Mouse (Mus musculus) 416B (cell line): ENCODE data around the gene Brd1.
"Not testable (repeated sequence)": the region's sequence is repeated elsewhere in the genome, so short reads cannot be mapped to it uniquely, and the experiment has no call there.

Experiments
- DNase-seq: peaks from one replicate; pipeline ENCODE4 v3.0.0; 2011; ENCODE audit warnings: low read depth

Brd1 gene

DNA sequence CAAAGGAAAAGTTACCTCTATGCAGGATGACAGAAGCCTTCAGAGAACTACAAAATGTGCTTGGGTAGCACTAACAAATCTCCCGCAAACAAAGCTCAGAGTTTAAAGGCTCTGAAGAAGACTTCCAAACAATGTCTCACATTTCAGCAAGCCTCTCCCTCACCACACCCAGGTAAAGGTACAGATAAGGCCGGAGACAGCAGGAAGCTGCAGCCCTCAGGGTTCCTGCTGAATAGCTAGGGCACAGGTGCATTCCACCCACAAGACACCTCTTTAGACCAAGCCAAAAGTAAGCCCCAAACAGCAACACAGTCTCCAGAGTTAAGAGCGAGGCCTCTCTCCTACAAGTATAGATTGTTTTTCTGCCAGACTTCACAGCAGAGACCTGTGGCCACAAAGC lies 3.3 kb downstream of the Brd1 start:
- no peak for DNase-seq

DNA sequence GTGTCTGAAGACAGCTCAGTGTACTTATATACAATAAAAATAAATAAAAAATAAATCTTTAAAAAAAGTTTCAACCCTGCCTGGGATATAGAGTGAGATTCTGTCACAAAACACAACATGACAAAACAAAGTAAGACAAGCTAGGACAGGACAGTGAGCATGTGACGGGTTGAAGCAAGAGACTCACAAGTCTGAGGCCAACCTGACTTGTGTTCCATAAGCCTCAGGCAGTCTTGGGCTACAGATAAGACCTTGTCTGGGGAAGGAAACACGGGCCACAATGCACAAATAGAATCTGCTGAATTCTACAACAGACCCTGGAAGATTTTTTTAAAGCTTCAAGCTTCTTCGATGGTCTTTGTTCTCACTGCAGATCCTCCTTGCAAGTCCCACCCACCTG lies 6.8 kb downstream of the Brd1 start:
- DNase-seq: no peak

DNA sequence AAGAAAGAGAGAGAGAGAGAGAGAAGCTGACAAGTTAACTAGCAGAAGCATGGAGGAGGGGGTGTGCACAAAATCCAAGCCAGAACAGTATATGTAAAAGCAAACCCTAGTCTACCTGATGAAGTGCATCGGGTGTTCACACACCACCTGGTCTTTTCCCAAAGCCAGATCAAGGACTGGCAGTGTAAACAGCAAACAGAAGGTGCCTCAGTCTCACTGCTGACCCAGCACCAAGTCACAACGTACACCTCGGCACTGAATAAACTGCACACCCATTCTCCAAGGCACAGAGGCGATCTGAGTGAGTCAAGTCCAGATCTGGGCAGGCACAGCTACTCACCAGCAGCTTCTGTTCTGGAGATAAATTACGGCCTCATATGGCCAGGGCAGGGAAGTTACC lies 9.0 kb downstream of the Brd1 start:
- DNase-seq: no peak

DNA sequence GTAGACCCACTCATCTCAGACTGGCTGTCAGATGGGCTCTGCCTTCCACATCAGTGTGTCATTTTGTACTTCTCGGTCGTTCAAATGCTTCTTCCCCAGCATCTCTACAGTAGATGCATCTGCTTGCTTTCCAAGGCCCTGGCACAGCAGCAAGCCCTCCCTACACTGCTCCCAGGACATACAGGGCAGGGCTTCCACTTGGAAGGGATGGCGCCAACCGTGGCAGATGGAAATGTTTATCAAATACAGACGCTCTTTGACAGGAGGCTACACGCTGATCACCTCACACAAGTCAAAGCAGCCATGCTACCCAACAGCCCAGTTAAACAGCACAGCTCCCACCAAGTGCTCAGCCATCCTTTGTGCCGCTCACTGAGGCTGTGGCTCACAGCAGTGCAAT lies 9.7 kb downstream of the Brd1 start:
- no peak for DNase-seq

DNA sequence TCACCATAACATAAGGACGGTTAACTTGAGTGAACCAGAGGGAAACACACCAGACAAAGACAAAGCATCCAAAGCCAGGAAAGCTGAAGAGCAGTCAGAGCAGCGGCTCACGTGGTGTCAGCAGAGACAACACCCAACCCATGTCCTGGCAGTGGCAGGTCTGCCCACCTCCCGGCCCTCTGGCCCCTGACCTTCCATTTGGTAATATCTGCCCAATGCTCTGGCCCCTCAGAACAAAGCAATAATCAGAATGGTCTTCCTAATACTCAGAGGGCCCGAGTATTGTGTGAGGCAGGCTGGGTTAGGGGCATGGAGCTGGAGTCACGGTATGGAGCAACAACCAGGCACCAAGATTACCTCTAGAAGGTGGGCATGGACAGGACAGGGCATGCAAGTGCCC lies 10.8 kb downstream of the Brd1 start:
- no peak for DNase-seq

DNA sequence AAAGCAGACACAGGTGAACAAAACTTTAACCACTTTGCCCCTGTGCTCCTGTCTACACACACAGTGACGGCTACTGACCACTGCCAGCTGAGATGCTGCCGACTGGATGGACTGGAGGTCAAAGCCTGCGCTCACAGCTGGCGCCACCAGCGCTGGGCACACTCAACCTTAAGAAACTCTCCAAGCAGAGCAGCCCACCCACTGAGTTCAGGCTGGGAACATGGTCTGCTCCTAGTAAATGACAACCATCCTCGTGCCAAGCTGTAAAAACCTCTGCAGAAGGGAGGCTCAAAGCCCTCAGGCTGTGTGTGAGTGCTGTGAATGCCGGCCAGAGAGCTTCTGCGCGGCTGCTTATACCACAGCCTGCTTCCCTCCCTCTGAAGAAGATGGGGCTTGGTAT lies 16.8 kb downstream of the Brd1 start:
- DNase-seq: no peak

DNA sequence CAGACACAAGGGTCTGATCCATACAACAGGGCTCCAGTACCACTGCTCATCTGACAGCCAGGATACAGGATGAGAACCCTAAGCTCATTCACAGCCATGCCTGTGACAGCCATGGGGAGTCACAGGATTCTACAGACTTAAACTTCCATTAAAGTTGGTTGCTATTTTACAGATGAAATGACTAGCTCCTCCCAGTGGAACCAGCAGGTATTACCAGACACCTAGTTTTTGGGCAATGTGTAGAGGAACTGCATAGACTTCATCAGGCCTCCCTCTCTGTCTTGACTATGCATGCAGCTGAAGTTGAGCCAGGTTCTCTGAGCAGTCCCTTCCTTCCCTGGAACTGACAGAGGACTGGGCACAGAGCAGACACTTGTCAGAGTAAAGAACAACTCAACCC lies 17.7 kb downstream of the Brd1 start:
- DNase-seq: peak; percentile 61

DNA sequence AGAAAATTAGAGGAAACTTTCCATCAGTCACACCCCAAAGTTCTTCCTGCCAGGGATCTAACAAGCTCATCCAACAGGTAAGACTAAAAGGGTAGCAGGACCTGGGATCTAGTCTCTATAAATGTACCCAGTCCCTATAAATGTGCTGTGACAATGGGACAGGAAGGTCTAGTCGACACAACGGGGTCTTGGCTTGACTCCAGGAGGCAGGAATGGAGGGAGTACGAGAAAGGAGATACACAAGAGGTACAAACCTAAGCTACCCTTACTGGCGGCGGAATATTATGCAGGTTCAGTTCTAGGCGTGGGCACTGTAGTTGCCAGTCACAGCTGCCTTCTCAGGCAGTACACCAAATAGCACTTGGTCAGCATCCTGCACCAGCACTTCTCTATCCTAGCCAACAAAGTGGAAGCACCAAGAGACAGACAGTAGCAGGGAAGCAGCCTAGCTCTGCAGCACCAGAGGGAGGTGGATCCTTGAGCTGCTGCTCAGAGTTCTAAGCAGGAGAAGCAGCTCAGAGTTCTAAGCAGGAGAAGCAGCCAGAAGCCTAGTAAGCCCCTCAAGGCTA lies 19.9 kb downstream of the Brd1 start:
- no peak for DNase-seq

DNA sequence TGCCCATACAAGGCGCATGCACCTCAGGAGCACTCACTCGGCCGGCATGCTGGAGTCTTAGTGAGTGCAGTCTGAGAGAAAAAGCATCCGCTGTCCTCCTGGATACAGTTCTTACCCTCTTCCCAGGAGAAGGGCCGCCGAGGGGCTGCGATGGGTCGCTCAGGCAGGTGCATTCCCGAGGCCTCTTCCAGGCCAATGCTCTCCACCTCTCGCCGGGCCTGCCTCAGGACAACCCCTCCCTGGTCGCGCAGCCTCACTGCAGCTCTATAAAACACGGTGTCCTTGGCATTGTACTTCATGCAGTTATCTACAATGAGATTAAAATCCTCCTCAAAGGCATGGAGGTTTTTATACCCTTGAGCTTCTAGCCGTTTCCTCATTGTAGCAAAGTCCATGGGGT lies 21.5 kb downstream of the Brd1 start:
- DNase-seq: no peak

DNA sequence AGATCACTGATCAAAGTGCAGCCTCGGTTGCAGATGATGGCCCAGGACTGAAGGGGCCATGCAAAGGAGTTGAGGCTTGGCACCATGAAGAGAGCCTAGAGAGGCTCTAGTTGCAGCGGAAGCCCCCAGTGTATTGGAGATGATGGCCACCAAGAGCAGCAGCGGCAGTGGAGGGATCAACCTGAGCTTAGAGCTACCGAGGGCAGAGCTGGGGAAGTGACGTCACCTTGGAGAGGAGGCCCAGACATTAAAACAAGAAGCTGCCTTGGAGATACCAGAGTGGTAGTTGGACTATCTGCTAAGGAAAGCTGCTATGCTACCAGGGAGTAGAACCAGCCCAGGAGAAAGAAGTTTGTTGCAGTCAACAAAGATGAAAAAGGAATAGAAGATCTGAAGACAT lies 24.2 kb downstream of the Brd1 start:
- no peak for DNase-seq

DNA sequence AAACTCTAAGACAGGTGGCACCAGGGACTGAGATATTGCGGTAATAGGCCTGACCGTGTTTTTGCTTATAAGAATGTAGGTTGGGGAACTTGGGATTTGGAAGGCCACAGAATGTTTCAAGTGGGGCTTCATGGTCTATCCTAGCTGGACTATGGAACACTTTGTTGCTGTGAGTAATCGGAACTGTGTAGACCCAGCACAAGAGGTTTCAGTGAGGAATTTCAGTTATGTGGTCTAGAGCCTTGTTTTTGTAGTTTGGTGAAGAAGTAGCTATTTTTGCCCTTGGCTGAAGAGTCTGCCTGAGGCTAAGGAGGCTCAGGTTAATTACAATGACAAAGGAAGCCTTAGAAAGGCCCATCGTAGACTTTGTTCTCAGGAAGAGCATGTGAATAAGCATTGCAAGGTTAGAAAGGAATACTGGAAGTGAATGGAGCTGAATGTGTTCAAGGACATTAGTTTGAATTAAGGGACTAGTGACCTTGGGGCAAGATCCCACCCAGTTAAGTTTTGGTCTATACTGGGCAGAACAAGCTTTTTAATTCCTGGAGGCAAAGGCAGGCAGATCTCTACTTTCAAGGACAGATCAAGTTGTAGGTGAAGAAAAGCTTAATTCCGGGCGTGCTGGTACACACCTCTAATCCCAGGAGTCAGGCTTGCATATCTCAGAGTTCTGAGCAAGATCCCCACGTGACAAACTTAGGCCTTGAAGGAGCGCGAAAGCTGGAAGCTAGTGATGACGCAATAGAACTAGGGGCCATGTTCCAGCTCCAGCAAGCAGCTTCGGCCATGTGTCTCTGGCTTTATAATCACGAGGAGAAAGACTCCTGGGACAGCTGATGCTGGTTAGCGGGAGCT lies 25.1 kb downstream of the Brd1 start:
- DNase-seq: peak; percentile 22

DNA sequence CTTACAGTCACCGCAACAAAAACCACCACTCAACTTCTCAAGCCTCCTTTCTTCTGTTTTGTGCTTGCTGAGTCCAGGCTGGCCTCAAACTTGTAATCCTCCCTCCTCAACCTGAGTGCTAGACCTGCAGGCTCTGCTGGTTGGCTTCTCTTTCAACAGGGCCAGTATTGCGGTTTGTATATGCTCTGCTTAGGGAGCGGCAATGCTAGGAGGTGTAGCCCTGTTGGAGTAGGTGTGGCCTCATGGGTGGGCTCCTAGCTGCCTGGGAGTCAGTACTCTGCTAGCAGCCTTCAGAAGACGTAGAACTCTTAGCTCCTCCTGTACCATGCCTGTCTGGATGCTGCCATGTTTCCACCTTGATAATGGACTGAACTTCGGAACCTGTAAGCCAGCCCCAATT lies 25.8 kb downstream of the Brd1 start:
- DNase-seq: no peak

DNA sequence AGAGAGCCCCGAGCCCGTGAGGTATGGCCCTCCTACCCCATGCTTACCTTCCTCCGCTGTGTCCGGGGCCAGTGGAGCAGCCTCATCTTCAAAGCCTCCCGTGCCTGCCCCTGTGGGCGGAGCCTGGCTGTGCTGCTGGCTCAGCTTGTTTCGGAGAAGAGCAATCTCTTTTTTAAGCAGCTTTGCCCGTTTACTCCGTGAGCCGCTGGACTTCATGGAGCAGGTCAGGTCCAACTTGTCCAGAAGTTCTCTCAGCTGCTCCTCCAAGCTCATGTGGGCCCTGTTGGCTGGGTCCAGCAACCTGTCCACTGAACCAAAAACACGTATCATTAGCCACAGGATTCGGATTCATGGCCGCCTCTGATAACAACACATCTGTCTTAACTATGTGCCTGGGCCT lies 27.0 kb downstream of the Brd1 start:
- not testable (repeated sequence) for DNase-seq

DNA sequence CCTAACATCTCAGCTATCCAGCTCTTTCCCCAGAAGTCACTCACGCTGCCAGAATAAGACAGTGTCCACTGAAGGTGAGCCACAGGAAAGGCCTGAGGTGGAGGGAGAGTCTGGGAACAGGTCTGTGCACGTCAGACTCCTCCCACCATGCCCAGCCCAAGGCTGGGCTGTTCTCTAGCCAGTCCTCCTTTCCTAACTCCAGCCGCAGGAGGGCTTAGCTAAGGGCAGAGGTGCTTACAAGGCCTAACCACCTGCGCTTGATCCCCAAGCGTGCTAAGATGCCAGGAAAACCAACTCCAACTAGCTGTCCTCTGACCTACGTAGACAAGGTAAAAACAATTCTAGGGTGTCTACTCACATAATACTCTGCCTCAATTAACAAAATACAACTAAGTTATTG lies 27.7 kb downstream of the Brd1 start:
- DNase-seq: no peak

DNA sequence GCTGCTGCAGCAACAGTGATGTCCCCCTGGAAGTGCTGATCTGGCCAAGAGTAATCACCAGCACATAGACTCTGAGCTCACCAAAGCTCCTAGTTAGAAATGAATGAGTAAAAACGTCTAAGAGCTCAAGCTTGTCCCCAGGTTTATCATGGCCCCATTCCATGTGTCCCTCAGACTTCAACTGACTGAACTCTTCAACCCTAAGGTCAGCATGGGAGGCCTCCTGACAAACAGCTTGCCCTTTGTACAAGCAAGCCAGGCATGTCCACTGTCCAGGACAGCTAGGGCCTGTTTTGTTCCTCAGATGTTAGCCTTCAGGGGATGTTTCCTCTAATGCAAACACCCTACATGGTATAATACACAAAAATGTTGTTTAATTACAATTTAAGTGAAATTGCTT lies 29.7 kb downstream of the Brd1 start:
- DNase-seq: no peak

DNA sequence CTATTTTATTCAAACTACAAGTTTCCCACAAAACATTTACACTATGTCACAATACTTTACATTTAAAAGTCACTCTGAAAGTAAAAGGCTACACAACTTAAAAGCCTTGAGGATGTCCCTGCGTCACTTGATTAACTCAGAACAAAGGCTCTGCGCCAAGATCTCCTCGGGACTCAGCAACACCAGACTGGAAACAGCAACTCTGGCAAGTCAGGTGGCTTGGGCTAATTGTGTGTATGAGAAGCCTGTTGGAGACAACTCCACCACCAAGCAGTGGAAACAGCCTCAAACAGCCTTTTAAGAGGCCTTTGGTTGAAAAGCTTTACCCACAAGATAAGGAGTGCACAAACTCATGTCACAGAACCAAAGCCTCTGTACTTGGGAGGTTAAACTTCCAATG lies 31.5 kb downstream of the Brd1 start:
- no peak for DNase-seq

DNA sequence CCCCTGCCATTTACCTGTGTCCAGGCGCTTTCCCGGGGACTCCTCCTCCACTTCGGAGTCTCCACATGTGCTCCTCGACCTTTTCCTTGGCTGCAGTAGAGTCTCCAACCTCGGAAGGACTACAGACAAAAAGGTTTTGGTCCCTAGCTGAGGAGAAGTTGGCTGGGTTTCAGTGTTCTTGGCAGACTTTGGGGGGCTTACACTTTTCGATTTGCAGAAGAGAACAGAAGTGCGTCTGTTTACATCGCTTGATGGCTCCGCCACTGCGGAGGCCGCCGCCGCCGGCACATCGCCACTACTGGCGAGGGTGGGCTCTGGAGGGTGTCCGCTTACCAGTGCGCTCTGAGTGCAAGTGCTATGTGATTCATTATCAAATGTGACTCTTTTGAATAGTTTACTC lies 33.3 kb downstream of the Brd1 start:
- DNase-seq: no peak

DNA sequence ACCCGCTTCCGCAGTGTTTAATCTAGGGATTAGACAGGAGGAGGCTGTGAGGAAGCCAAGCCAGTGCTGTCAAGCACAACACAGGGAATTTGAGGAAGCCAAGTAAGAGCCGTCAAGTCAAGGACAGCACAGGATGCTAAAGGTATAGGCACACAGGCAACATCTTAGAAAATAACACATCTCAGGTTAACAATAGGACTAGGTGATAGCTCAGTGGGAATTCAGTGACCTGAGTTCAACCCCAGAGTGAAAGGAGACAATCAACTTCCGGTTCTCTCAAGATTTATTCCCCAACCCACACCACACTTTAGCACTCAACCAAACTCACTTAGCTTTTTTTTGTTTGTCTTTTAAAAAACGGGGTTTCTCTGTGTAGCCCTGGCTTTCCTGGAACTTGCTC lies 34.5 kb downstream of the Brd1 start:
- no peak for DNase-seq

DNA sequence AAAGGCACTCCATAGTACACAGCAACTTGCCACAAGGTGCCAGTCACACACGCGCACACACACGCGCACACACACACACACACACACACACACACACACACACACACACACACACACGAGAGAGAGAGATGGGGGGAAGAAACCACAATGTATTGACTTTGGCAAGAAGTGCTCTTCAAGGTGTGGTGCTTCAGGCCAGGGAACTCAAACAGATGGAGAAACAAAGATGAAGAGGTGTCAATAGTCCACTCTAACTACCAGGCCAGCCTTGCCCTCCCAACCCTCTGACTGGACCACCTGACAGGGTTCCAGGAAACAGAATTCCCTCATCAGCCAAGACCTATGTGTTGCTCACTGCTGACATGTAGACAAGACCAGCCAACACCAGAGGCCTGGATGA lies 36.4 kb downstream of the Brd1 start:
- no peak for DNase-seq

DNA sequence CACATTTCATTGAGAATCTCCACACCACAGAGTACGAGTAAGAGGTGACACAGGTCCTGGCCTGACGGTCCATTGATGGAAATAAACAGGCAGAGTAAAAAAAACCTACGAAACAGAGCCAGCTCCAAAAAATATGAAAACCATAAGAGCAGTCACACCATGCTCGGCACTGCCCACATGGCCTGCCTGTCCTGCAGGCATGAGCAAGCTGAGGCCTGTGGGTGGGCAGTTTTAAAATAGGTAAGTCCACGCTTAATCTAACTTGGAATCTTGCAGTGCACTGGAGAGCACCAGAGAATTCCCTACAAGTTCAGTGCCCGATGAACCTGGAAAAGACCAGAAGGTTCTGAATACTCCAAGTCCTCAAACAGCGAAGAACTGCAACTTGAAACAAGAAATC lies 38.0 kb downstream of the Brd1 start:
- no peak for DNase-seq

DNA sequence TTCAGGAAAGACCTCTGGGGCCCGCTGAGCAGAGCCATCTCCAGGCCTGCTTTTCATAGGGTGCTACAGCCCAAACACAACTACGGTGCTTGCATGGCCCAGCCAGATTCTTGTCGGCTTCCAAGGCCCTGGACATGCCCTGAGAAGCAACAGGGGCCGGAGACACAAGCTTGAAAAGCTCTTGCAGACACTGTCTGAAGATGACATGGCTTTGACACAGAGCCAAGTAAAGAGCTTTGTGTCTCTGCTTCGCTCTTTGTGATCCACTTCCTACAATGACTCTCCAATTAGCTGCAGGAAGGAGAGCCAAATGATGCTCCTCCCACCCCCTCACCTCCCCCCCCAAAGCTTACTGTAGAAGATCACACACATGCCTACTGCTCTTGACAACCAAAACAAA lies 40.0 kb downstream of the Brd1 start:
- peak; percentile 46 for DNase-seq

DNA sequence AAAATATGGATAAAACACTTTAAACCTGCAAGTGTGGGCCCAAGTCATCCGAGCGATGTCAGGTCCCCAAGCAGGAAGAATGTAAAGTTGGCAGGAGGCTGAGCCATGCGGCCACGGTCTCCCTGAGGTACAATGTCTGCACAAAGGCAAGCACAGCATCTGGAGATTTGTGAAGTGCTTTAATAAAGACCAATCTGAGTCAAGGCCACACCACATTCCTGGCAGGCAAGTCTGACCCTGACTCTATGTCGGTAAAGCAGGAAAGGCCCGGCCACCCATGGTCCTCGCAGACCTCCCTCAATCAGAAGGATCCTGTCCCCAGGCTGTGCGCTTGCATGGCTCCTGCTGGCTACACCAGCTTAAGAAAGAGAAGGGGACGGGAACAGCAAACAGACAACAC lies 41.3 kb downstream of the Brd1 start:
- DNase-seq: no peak

DNA sequence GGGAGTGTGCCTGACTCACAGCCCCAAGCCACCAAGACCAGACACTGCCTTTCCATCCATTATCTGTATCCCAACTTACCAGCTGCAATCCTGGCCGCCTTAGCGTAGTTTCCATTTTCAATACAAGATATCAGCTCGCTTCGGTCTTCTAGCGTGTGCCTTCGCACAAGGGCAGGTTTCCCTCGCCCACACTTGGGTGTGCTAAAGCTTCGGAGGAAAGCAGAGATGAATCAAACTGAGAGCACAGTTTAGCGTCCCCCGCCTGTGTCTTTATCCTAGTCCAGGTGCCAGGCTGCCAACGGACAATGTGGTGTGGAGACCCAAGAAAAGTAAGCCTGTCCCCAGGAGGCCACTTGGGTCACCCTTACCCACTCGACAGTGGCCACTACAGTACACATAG lies 42.9 kb downstream of the Brd1 start:
- DNase-seq: no peak

DNA sequence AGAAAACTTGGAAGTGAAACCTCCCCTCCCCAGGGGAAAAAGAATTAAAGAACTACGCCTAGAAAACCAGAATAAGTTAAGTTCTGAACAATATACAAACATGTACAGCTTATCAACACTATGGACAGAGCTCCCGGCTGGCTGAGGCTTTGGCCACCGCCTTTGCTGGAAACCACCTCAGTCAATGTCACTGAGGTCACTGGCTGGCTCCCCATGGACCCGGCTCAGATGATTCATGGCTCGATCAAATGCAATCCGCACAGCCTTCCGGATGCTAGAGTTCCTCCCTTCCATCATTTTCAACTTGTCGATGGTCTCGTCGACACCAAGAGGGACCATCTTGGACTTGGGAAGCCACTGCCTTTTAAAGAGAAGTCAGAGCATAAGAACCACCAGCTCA lies 45.9 kb downstream of the Brd1 start:
- no peak for DNase-seq
